In the genomic region with DNA sequence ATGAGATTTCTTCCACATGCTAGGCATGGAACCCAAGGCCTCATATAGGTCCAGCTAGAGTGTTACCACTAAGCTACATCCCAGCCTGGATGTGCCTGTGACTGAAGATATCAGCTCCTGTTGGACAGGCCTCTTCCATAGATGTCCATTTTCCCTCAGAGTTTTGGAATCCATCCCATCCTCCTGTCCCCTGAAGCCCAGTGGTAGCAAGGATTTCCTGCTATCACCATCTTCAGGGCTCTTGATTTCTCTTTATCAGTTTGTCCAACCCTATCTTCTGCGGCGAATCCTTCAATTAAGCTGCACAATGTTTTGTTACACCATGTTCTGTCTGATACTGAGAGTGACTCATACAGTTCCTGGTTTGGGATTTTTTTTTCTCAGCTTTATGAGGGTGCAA, we compare ENCODE assay signal across 20 mouse cellular contexts. TPM values are rescaled to one million over a fixed set of nuclear protein-coding genes. Genes with fewer than 3 reads are reported as not detected.
DNase-seq lines count a peak whose midpoint lies in the region; ATAC-seq and TF ChIP-seq lines count a peak whose summit lies in the region.
"Had no signal": no experiment of that assay in that cellular context is flagged by ENCODE, and none has a peak within 500 bp of the region (broad histone marks: within the 10 kb centered on the region; RNA-seq: fewer than 3 reads in every experiment).

No protein-coding gene starts in this region.

- no peak for TF ChIP-seq RAD21 in MEL (IDR thresholded peaks at IDR 0.05; ENCODE audit: low read depth, low read length)

- no peaks in the 10 kb centered on the region for H3K27me3 ChIP-seq in liver, postnatal 0 days (ENCODE audit: insufficient read depth, low read length)
- H3K27me3 ChIP-seq in liver, embryonic 11.5 days (replicated peaks; ENCODE audit: control insufficient read depth, insufficient read depth, low read length): no peaks in the 10 kb centered on the region
- no peaks in the 10 kb centered on the region for H3K27me3 ChIP-seq in MEL (ENCODE audit: control insufficient read depth in 1 of 2, insufficient read depth in 2 of 2, low read length in 2 of 2)
- no peaks in the 10 kb centered on the region for H3K27me3 ChIP-seq in small intestine, adult 2 months (ENCODE audit: control insufficient read depth, insufficient read depth, low read length)
- H3K27me3 ChIP-seq: embryonic facial prominence, embryonic 12.5 days; forebrain, embryonic 13.5 days; forebrain, embryonic 15.5 days; Patski had no signal

- no peak for TF ChIP-seq CTCF in liver, postnatal 0 days (IDR thresholded peaks at IDR 0.05; ENCODE audit: low read depth)
- TF ChIP-seq CTCF in MEL (IDR thresholded peaks at IDR 0.05 in 2 of 3, conservative IDR thresholded peaks at IDR 0.05 in 1 of 3; ENCODE audit: control insufficient read depth in 1 of 3, insufficient read depth in 1 of 3, low read depth in 2 of 3, low read length in 3 of 3, poor library complexity in 1 of 3, severe bottlenecking in 1 of 3): no peak
- no peak for TF ChIP-seq CTCF in small intestine, adult 2 months (IDR thresholded peaks at IDR 0.05; ENCODE audit: extremely low read depth, insufficient read length, insufficient replicate concordance, low read depth, low read length)

- no peak overlapping the region for H3K4me3 ChIP-seq in liver, postnatal 0 days (ENCODE audit: low read depth, low read length)
- no peak overlapping the region for H3K4me3 ChIP-seq in liver, embryonic 11.5 days (ENCODE audit: low read depth, low read length)
- no peak overlapping the region for H3K4me3 ChIP-seq in MEL (ENCODE audit: control insufficient read depth in 1 of 2, insufficient read depth in 1 of 2, low read depth in 2 of 2, low read length in 2 of 2)
- no peak overlapping the region for H3K4me3 ChIP-seq in small intestine, adult 2 months (ENCODE audit: low read depth, low read length)
- H3K4me3 ChIP-seq: embryonic facial prominence, embryonic 10.5 days; embryonic facial prominence, embryonic 12.5 days; forebrain, embryonic 13.5 days; forebrain, embryonic 15.5 days had no signal

- ATAC-seq in liver, postnatal 0 days: no peak
- ATAC-seq in liver, embryonic 11.5 days (replicated peaks; ENCODE audit: low FRiP score): no peak
- ATAC-seq: activated CD4-positive, CD25-positive, alpha-beta regulatory T cell, adult 4 months; forebrain, embryonic 13.5 days; forebrain, embryonic 15.5 days; forebrain, postnatal 0 days; Patski had no signal

- no peak for TF ChIP-seq POLR2A in MEL (IDR thresholded peaks at IDR 0.05; ENCODE audit: control insufficient read depth in 1 of 2, insufficient read depth in 1 of 2, low read depth in 1 of 2, low read length in 2 of 2, poor library complexity in 1 of 2)
- no peak for TF ChIP-seq POLR2A in small intestine, adult 2 months (IDR thresholded peaks at IDR 0.05; ENCODE audit: low read depth, low read length)

- no peak overlapping the region for H3K9ac ChIP-seq in liver, postnatal 0 days (replicated peaks)
- no peak overlapping the region for H3K9ac ChIP-seq in liver, embryonic 11.5 days (ENCODE audit: low read depth, low read length)
- H3K9ac ChIP-seq in MEL (ENCODE audit: control insufficient read depth, low read depth, low read length, poor library complexity, severe bottlenecking): no peak overlapping the region
- H3K9ac ChIP-seq: embryonic facial prominence, embryonic 12.5 days; forebrain, embryonic 13.5 days; forebrain, embryonic 15.5 days; forebrain, postnatal 0 days had no signal

- H3K36me3 ChIP-seq in liver, postnatal 0 days (replicated peaks; ENCODE audit: insufficient read depth, low read length): no peaks in the 10 kb centered on the region
- no peaks in the 10 kb centered on the region for H3K36me3 ChIP-seq in liver, embryonic 11.5 days (ENCODE audit: control insufficient read depth, insufficient read depth, low read length)
- H3K36me3 ChIP-seq in MEL (ENCODE audit: control insufficient read depth in 1 of 2, insufficient read depth in 2 of 2, low read length in 2 of 2): peaks cover 0 to under 1% of the 10 kb centered on the region in 2 experiments; a peak in 1 of 4 replicates
- no peaks in the 10 kb centered on the region for H3K36me3 ChIP-seq in small intestine, adult 2 months (ENCODE audit: control insufficient read depth, insufficient read depth, low read length)
- H3K36me3 ChIP-seq: embryonic facial prominence, embryonic 10.5 days; embryonic facial prominence, embryonic 12.5 days; forebrain, embryonic 15.5 days had no signal

- no peak for DNase-seq in liver, postnatal 0 days
- DNase-seq in liver, embryonic 11.5 days (ENCODE audit: low spot score): no peak
- DNase-seq in MEL (ENCODE audit: low read depth, low spot score): no peak
- no peak for DNase-seq in right cerebral cortex, postnatal 4 days
- DNase-seq: adrenal gland, adult 8-10 months; adrenal gland, postnatal 14 days; adrenal gland, postnatal 36 days; cerebellum, adult 11-12 months; cerebellum, adult 2 months; cerebellum, adult 9-10 months; cerebellum, postnatal 10 days; cerebellum, postnatal 25 days; forebrain, postnatal 0 days had no signal

- WGBS in liver, postnatal 0 days (ENCODE audit: insufficient replicate concordance): 70% methylated on average over 2 of the region's 2 CpGs
- 81% methylated on average over 2 of the region's 2 CpGs for WGBS in liver, embryonic 11.5 days
- WGBS in small intestine, adult 2 months: 30% methylated on average over 2 of the region's 2 CpGs

- H3K4me1 ChIP-seq in liver, postnatal 0 days (ENCODE audit: insufficient read depth): peaks cover 8% of the 10 kb centered on the region
- H3K4me1 ChIP-seq in liver, embryonic 11.5 days (replicated peaks; ENCODE audit: control insufficient read depth, insufficient read depth, low read length): peaks cover 12% of the 10 kb centered on the region
- H3K4me1 ChIP-seq in MEL (ENCODE audit: control insufficient read depth in 1 of 2, insufficient read depth in 2 of 2, low read length in 2 of 2): peaks cover 0 to 8% of the 10 kb centered on the region in 2 experiments; a peak in 2 of 4 replicates
- H3K4me1 ChIP-seq in small intestine, adult 2 months (ENCODE audit: control insufficient read depth, insufficient read depth, insufficient read length, low read length): peaks cover 17% of the 10 kb centered on the region; the same call in 1 of the 2 replicates

- no peaks in the 10 kb centered on the region for H3K9me3 ChIP-seq in liver, postnatal 0 days (ENCODE audit: low read length)
- H3K9me3 ChIP-seq in liver, embryonic 11.5 days (ENCODE audit: control insufficient read depth, low read length): no peaks in the 10 kb centered on the region
- H3K9me3 ChIP-seq in MEL (replicated peaks; ENCODE audit: insufficient read depth, low read length): no peaks in the 10 kb centered on the region
- H3K9me3 ChIP-seq: embryonic facial prominence, embryonic 10.5 days; embryonic facial prominence, embryonic 12.5 days; forebrain, embryonic 13.5 days; forebrain, embryonic 15.5 days had no signal

- H3K4me2 ChIP-seq in liver, postnatal 0 days (ENCODE audit: low read depth, low read length): no peak overlapping the region
- H3K4me2 ChIP-seq in liver, embryonic 11.5 days: no peak overlapping the region
- H3K4me2 ChIP-seq: embryonic facial prominence, embryonic 12.5 days; forebrain, embryonic 13.5 days; forebrain, embryonic 15.5 days had no signal

- peaks cover 17% of the 10 kb centered on the region for H3K79me2 ChIP-seq in MEL (ENCODE audit: control insufficient read depth, insufficient read depth, low read length, poor library complexity)

- H3K27ac ChIP-seq in liver, postnatal 0 days (ENCODE audit: low read depth): no peak overlapping the region
- no peak overlapping the region for H3K27ac ChIP-seq in liver, embryonic 11.5 days (ENCODE audit: low read depth, low read length)
- no peak overlapping the region for H3K27ac ChIP-seq in MEL (ENCODE audit: control insufficient read depth, low read depth, low read length)
- H3K27ac ChIP-seq in small intestine, adult 2 months (ENCODE audit: insufficient read depth, low read depth, low read length): peak overlapping the region; percentile 19
- H3K27ac ChIP-seq: embryonic facial prominence, embryonic 10.5 days; embryonic facial prominence, embryonic 12.5 days; forebrain, embryonic 13.5 days; forebrain, embryonic 15.5 days had no signal

- TF ChIP-seq EP300 in liver, postnatal 0 days (IDR thresholded peaks at IDR 0.05; ENCODE audit: low read depth): peak; percentile 41; the same call in 1 of the 2 replicates
- TF ChIP-seq EP300 in MEL (IDR thresholded peaks at IDR 0.05; ENCODE audit: low read depth in 1 of 2, low read length in 2 of 2): no peak

TF ChIP-seq in MEL, 35 proteins besides CTCF, POLR2A, EP300 and RAD21:
- TF ChIP-seq ZC3H11A (IDR thresholded peaks at IDR 0.05; ENCODE audit: low read depth, low read length): no peak
- 0 out of 2 replicates have a peak, but pooled peaks have one; percentile 12 for TF ChIP-seq RCOR1 (IDR thresholded peaks at IDR 0.05; ENCODE audit: low read depth, low read length)

RNA-seq across cellular contexts. Expression of gene Dyrk2, which starts 2.2 kb away (rescaled TPM):
- polyA plus RNA-seq in liver, postnatal 0 days (2015; fragmentation: Nextera tagmentation; extraction: Ambion mirVana): 5.7 and 7.3 TPM in 2 replicates
- 6.0 and 6.1 TPM in 2 replicates for polyA plus RNA-seq in liver, embryonic 11.5 days (2014; fragmentation: Nextera tagmentation; extraction: Ambion mirVana)
- 7.1 and 9.2 TPM in 2 replicates for total RNA-seq in MEL (2012; rRNA removed)
- polyA plus RNA-seq in MEL (2012; ENCODE audit: insufficient read depth in 1 of 2, insufficient read length in 2 of 2, low read depth in 1 of 2, low replicate concordance in 2 of 2, missing spikeins in 1 of 2): 1 to 10 TPM in 1 of 2 experiments, not detected in 1; 9.5 TPM
- polyA plus RNA-seq in small intestine, adult 2 months (2012; rRNA removed): 10.5 and 27.7 TPM in 2 replicates
